Mouse (Mus musculus) embryo, embryonic 9.5 days (tissue): ENCODE results near the gene Adamts20.
"Not testable (repeated sequence)": the region's sequence is repeated elsewhere in the genome, so short reads cannot be mapped to it uniquely, and the experiment has no call there.

ENCODE experiments used
- DNase-seq: peaks from one replicate; pipeline ENCODE4 v3.0.0-alpha.2; 2017; ENCODE audit errors: extremely low spot score

Gene Adamts20

DNA sequence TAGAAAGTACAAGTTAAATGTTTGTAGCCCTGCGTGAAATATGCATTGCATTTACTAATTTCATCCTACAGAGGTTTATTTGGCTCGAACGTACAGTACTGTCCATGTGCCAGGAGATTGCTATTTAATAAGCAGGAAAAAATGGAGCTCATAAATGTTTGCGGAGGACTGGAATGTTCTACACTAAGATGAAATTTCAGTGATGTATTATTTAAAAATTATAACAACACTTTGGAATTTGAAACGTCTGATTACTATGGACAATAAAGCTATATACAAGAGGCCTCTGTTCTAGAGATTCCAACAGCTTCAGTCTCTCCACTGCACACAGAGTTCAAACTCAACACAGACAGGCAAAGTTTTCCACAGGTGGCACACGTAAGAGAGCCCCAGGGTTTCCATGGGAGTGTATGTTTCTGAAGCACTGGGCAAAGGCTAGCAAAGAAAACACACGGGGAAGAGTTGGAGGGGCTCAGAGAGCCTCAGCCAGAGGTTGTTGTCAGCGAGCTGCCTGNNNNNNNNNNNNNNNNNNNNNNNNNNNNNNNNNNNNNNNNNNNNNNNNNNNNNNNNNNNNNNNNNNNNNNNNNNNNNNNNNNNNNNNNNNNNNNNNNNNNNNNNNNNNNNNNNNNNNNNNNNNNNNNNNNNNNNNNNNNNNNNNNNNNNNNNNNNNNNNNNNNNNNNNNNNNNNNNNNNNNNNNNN, 20.6 kb downstream of the Adamts20 start:
- DNase-seq = peak; percentile 39

- DNase-seq = no peak
These were observed 21.2 kb downstream of the Adamts20 start for GRCm38 (mm10) chr15:94444043-94444436.

DNA sequence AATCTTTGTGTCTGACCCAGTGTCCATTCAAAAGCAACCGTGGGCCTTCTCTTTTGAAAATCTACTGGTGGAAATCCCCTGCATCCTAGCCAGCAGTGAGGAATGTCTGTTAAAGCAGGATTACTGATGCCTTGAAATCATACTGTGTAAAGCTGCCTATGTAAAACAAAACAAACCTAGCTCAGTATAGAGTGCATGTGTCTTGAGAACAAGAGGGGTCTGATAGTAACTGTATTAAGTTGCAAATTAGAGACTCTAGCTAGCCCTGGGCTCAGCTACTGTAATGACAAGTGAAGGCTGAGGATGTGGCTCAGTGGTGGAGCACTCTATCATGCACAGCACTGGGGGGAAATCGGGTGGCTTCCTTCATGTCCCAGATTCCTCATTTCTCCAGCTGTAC, 22.2 kb downstream of the Adamts20 start:
- no peak for DNase-seq

DNA sequence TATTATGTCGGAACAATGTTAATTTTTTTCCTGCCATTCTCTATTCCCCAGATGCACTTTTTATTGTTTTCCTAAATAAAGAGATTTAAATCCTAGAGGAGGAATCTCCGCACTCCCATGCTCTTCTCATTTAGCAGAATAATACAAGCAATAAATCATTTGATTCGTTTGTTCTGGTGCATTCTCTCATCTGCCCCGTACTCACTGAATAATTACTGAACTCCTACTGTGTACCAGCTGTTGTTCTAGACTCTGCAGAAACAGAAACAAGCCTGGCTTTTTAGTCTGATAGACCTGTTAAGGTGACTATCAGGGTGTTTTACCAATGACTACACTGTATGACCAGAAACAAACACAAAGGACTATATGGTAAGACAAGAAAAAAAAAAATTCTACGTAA, 29.7 kb downstream of the Adamts20 start:
- no peak for DNase-seq

GRCm38 (mm10) chr15:94430681-94431405, 34.4 kb downstream of the Adamts20 start:
- DNase-seq = no peak

DNA sequence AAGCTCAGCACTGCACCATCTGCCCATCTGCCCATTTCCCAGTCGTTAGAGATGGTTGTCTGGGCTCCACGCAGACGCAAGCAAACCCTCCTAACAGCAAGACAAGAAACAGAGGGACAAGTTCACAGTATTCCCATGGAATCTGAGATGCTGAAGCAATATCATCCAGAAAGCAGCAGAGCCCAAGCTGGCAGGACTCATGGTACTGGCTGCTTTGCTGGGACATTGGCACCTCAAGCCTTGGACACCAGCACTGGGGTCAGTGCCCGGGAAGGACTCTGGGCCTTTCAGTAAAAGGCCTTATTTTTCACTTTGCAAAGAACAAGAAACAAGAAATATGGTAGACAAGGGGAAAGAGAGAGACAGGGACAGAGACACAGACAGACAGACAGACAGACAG, 36.5 kb downstream of the Adamts20 start:
- DNase-seq = no peak

DNA sequence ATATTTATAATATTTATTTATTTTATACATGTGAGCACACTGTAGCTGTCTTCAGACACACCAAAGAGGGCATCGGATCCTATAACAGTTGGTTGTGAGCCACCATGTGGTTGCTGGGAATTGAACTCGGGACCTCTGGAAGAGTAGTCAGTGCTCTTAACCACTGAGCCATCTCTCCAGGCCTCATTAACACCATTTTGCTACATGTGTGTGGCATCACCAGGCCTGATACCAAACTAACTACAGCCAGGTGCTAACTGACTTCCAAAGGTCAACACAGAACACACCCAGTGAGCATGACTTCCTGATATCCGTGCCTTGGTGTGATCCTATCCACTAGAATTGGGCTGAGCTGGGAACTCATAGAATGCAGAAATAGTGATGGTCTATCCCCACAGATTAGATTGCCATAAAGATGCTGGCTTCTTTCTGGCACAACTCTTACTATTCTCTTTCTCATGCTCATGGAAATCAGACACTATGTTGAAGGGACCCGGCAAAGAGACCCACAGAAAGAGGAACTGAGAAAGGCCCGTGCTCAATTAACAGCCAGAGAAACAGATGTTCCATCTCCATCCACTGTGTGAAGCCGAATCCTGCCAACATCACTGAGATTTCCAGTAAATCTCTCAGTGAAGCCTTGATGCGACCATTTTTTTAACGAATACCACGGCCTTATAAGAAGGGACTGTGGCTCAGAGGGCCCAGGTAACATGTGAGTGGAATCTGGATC, 37.6 kb downstream of the Adamts20 start:
- no peak for DNase-seq

DNA sequence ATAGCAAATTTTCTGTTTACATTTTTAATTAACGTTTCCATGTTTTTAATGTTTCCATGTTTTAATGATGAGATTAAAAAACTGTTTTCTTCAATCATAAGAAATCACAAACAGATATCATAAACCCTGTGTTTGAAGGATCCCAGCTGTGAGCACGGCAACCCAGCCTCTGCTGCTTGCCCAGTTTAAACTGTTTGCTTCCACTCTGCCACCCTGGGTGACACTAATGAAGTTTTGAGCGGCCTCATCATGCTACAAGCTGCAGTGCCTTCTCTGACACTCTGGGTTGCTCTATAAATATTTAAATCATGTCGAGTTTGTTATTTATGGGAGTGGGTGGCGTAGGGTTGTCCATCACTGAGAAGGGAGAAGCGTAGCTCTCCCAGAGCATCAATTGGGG, 44.7 kb downstream of the Adamts20 start:
- DNase-seq = no peak

DNA sequence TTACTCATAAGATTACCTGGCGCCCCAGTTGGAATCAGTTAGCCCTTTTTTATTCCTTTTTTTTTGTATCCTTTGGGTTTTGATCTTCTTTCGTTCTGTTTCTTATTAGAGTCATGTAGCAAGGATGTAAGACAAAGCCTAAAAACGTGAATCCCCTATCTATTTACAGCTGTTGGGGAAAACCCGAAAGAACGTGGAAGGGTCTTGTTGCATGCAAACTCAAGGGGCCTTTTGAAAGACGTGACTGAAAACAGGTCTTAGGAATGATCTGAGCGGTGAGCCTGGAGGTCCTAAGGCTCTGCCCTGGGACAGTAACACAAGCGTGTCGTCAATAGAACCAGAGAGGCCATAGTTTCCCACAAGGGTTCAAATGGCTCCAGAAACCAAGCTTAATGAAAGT, 46.1 kb downstream of the Adamts20 start:
- DNase-seq = no peak

GRCm38 (mm10) chr15:94418427-94418826, 46.8 kb downstream of the Adamts20 start:
- DNase-seq = no peak

DNA sequence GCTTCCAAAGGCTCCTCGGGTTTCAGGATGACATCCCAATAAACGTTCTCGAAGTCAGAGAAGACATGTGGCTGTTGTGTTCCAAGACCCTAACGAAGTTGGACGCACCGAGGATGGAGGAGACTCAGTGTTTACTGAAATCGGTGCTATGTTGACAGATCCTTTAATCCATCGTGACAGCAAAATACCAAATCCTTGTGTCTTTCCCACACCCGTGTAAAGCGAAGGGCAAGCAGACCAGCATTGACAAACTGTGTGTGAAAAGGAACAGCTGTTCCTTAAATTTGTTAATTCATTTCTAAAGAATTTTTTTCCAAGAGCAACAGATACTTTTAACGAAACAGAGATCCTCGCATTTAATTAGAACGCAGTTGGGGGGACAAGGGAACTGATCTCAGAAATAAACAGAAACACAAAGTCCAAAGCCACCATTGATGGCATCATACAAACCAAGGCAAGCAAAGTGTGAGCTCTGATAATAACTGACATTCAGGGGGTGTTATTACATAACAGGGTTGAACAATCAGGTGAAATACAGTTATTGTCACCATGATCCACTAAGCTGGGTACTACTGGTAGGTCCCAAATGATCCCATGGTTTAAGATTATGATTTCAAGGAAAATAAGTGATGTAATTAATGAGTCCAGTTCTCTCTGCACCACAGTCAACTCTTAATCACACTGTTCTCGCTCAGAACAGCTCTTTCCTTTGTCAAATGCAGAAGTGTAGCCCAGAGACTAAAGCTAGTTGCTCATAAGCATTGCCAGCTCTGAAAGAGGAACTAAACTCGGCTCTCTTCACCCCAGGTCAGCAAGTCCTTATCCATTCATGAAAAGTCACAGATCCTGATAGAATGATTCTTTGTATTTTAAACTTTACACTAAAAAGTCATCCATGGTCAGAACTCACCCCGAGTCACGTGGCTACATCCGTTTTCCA, 47.7 kb downstream of the Adamts20 start:
- DNase-seq = no peak

DNA sequence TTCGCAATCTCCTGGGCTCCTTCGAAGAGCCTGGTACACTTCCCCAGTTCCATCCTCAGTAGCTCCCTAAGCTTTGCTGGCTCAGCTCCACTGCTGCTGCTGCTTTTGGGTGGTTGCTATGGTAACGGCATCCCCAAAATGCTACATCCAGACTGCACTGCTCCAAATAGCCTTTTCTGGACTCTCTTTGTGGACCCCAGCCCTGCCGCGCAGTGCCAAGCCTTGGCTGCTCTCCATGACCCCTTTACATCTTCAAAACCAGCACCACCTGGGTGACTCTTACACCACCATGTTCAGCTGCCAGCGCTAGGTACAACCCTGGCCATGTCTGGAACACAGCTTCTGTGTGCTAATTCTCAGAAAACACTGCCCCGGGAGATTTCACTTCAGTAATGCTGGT, 55.4 kb downstream of the Adamts20 start:
- no peak for DNase-seq

- DNase-seq = no peak
These were observed 58.9 kb downstream of the Adamts20 start for GRCm38 (mm10) chr15:94406364-94406763.

DNA sequence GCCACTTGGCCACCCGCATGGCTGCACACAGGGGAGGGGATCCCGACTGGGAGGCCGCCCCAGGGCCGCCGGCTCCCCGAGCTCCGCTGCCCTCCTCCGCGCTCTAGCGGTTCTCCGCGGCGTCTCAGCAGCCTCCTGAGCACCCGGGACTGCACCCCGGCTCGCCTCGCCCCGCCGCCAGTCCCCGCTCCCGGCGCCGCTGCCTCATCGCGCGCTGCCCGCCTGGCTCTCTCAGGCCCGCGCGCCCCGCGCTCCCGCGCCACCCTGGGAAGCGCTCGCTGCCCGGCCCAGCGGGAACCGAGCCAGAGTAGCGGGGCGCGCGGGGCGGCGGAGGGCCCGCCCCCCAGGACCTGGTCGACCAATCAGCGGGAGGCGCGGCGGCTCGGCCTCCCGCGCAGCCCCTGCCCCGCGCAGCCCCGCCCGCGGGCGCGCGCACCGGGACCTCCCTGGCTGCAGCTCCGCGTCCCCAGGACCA, 61.1 kb downstream of the Adamts20 start:
- peak; percentile 85 for DNase-seq

- DNase-seq = no peak
These were observed 61.7 kb downstream of the Adamts20 start for GRCm38 (mm10) chr15:94403461-94404070.

- DNase-seq = peak; percentile 39
These were observed 62.2 kb downstream of the Adamts20 start for GRCm38 (mm10) chr15:94403018-94403417.

GRCm38 (mm10) chr15:94392737-94393136, 72.5 kb downstream of the Adamts20 start:
- DNase-seq = no peak

DNA sequence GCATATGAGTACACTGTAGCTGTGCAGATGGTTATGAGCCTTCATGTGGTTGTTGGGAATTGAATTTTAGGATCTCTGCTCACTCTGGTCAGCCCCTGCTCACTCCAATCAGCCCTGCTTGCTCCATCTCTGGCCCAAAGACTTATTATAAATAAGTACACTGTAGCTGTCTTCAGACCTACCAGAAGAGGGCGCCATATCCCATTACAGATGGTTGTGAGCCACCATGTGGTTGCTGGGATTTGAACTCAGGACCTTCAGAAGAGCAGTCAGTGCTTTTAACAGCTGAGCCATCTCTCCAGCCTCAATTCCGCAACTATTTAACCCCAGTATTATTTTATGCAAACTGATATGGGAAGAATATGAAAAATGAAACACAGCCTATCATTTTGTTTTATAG, 75.1 kb downstream of the Adamts20 start:
- not testable (repeated sequence) for DNase-seq

DNA sequence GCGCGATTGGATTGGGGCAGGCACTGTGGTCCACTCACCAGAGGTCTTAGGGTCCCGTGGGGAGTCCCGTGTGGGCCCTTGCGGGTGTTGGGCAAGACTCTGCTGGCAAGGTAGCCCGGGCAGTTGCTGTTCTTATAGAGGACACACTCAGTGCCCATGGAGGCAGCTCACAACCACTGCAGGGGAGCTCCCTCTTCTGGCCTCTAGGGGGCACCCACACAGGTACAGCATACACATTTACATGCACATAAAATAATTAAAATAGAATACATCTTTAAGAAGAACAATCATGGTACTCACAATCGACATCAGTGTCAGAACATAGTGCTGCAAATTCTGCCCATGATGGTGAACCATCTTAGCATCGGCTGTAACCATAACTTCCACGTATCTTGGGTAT, 85.8 kb downstream of the Adamts20 start:
- no peak for DNase-seq

DNA sequence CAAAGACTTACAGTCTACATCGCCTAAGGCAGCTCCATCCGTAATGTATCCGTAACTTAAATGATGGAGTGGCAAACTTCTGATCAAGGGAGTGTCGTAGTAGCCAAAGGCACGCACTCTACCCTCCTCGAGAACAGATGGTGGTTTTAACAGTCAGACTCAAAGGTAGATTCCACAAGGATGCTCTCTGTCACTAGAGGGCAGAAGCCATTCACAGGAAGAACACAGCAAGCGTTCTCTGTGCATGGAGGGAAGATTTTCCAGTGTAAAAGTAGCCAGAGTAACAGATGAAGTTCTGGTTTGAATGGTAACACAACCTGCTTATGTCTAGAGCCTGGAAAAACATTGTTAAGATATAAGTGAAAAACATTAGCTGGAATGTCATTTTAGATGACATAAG, 92.7 kb downstream of the Adamts20 start:
- no peak for DNase-seq

DNA sequence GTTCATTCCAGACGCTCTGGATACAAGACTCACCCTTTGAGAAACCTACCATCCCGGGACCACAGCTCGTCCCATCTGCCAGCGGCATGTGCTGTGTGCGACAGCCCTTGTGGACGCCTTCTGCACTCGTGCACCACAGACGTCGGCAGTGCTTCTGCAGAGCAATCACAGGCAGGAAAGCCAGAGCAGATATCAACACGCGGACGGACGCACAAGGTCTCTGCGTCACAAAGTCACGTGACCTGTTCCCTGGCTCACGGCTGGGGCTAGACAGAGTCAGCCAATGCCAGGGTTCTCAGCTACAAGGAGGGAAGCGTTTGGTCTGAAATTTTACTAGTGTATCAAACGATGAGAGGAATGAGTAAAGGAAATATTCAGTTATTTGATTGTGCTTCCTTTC, 116.2 kb downstream of the Adamts20 start:
- no peak for DNase-seq
